Mouse (Mus musculus): Measurements from ENCODE around the gene Atg13.

Atg13 gene

GRCm38 (mm10) chr2:91645811-91646210 lies 64.6 kb downstream of the Atg13 start:
- peak; percentile 79 for DNase-seq

- no peak for DNase-seq
Measured at GRCm38 (mm10) chr2:91645354-91645753, 65.0 kb downstream of the Atg13 start.

GRCm38 (mm10) chr2:91644021-91644420 lies 66.4 kb downstream of the Atg13 start:
- no peak for DNase-seq

- DNase-seq = no peak
Measured at GRCm38 (mm10) chr2:91642825-91643415, 67.5 kb downstream of the Atg13 start.

GRCm38 (mm10) chr2:91638931-91639330 lies 71.4 kb downstream of the Atg13 start:
- DNase-seq = peak; percentile 35

GRCm38 (mm10) chr2:91636727-91637338 lies 73.5 kb downstream of the Atg13 start:
- DNase-seq = no peak

- no peak for DNase-seq
Measured at GRCm38 (mm10) chr2:91636229-91636628, 74.1 kb downstream of the Atg13 start, which contains the start of gene F2. F2 (minus strand) TSS chr2:91636414.

GRCm38 (mm10) chr2:91635486-91635885 lies 74.9 kb downstream of the Atg13 start:
- no peak for DNase-seq

- peak; percentile 61 for DNase-seq
Measured at GRCm38 (mm10) chr2:91634841-91635240, 75.5 kb downstream of the Atg13 start.

- DNase-seq = no peak
Measured at GRCm38 (mm10) chr2:91633334-91633977, 76.9 kb downstream of the Atg13 start.

GRCm38 (mm10) chr2:91632316-91632715 lies 78.1 kb downstream of the Atg13 start:
- DNase-seq = no peak

GRCm38 (mm10) chr2:91631826-91632225 lies 78.5 kb downstream of the Atg13 start:
- no peak for DNase-seq

- no peak for DNase-seq
Measured at GRCm38 (mm10) chr2:91630384-91630783, 80.0 kb downstream of the Atg13 start.

GRCm38 (mm10) chr2:91629682-91630081 lies 80.7 kb downstream of the Atg13 start:
- no peak for DNase-seq

GRCm38 (mm10) chr2:91628171-91628570 lies 82.2 kb downstream of the Atg13 start:
- DNase-seq = no peak

GRCm38 (mm10) chr2:91627486-91627885 lies 82.9 kb downstream of the Atg13 start:
- no peak for DNase-seq
